Mouse (Mus musculus): ENCODE measurements at regions not wholly inside any gene's neighbourhood (a gene's known extent, or its start where the extent isn't known, plus 50 kb on each side); places are given as distances from the start of the nearest gene placed in this dataset.

GRCm38 (mm10) chr4:114720696-114721095 lies 100.8 kb upstream of the Gm12830 start:
- no peak for DNase-seq (ENCODE audit: low read depth)

GRCm38 (mm10) chr4:114721386-114721785 lies 100.1 kb upstream of the Gm12830 start:
- no peak for DNase-seq (ENCODE audit: low read depth)

- DNase-seq (ENCODE audit: low read depth): no peak
Observed at GRCm38 (mm10) chr4:114728235-114729000, 93.1 kb upstream of the Gm12830 start.

GRCm38 (mm10) chr4:114733256-114734004 lies 88.1 kb upstream of the Gm12830 start:
- DNase-seq (ENCODE audit: low read depth): no peak

GRCm38 (mm10) chr4:114738903-114739667 lies 82.4 kb upstream of the Gm12830 start:
- DNase-seq (ENCODE audit: low read depth): no peak

DNA sequence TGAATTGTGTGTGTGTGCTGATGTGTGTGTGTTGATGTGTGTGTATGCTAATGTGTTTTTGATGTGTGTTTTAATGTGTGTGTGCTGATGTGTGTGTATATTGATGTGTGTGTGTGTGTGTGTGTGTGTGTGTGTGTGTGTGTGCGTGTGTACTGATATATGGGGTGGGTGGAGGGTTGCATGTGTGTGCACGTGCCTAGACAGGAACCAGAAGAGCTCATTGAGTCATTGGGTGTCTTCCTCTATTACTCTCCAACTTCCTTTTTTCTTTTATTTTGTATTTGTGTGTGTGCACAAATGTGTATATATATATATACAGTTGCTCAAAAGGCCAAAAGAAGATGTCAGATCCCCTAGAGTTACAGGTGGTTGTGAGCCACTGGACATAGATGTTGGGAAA lies 73.4 kb upstream of the Gm12830 start:
- no peak for DNase-seq (ENCODE audit: low read depth)

DNA sequence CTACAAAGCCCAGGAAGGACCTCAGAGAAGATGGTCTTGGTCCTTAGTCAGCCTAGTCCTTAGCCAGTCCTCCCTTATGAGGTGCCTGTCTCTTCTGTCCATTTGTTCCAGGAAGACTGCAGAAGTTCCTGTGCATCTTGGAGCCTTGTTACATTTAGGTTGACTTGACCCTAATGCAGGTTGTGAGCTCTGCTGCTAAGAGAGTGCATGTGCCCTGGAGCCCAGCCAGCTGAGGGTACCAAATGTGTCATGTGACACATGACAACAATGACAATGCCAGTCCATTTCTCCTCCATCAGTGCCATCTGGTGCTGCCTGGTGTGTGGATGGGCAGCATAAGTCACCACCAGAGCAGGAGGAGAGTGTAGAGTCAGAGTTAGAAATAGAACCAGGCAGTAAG lies 61.7 kb upstream of the Gm12830 start:
- no peak for DNase-seq (ENCODE audit: low read depth)

GRCm38 (mm10) chr4:114766643-114767393 lies 54.7 kb upstream of the Gm12830 start:
- no peak for DNase-seq (ENCODE audit: low read depth)
